Mouse (Mus musculus) E14TG2a.4 (cell line): ENCODE data around the gene Zfpm1.

ENCODE experiments used
- CTCF ChIP-seq: conservative IDR thresholded peaks from 2 replicates; pipeline ENCODE4 v1.5.1; 2014; ENCODE audit warnings: low read length
- NANOG ChIP-seq: IDR thresholded peaks from 2 replicates; pipeline ENCODE4 v1.6.1; 2014; ENCODE audit warnings: borderline replicate concordance, low read length, mixed read lengths
- POU5F1 ChIP-seq: IDR thresholded peaks from 2 replicates; pipeline ENCODE4 v1.6.1; 2014; ENCODE audit warnings: low read length, borderline replicate concordance

GRCm38 (mm10) chr8:122282035-122282358 lies at the start of gene Zfpm1:
- TF ChIP-seq CTCF (no peak), NANOG (no peak), POU5F1 (no peak)
